Mouse (Mus musculus): Measurements from ENCODE around the gene Stx5a.
A peak's percentile ranks its signal among the peaks of the same experiment; 100 is the strongest.
"Not testable (repeated sequence)": the region's sequence is repeated elsewhere in the genome, so short reads cannot be mapped to it uniquely, and the experiment has no call there.

The Stx5a gene

GRCm38 (mm10) chr19:8716767-8717475 is 24.3 kb upstream of the Stx5a start:
- DNase-seq = no peak

DNA sequence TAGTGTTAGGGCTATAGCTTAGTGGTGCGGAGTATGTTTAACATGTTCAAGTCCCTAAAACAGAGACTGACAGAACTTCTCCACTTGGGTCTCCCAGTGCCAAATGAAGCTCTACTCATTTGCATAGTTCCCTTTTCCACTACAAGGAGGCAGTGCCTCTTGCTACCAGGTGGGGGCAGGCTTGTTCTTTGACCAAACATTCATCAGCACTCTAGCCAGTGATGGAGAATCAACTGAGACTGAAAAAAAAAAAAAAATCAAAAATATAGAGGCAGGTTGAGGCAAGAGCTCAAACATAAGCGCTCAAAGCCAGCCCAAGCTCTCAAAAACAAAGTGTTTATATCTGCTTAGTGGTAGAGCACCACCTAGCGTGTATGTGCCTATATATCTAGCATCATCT is 22.9 kb upstream of the Stx5a start:
- DNase-seq = peak; percentile 83

- peak; percentile 26 for DNase-seq
Measured at GRCm38 (mm10) chr19:8719037-8719436, 22.2 kb upstream of the Stx5a start.

DNA sequence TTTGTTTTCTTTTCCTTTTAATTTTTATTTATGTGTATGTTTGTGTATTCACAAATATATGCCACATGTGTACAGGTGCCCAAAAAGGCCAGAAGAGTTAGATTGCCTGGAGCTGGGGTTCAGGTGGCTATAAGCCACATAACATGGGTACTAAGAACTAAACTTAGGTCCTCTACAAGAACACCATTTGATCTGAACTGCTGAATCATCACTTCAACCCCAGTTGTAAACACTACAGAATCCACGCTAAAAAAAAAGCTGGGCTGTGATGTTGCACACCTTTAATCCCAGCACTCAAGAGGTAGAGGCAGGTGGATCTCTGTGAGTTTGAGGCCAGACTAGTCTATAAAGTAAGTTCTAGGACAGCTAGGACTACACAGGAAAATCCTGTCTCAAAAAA is 19.8 kb upstream of the Stx5a start:
- no peak for DNase-seq

DNA sequence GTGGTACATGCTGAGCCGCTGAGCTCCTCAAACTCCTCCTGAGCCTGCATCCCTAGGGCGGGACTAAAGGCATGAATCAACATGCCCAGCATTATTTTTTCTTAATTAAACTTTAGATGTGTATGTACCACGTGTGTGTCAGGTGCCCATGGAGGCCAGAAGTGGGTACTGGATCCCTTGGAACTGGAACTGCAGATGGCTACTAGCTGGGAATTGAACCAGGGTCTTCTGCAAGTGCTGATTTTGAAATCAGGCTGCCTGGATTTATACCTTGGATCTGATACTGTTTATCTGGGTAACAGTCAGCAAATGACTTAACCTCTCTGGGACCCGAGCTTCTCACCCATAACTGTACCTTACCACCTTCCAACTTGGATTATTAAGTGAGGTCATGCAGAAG is 19.2 kb upstream of the Stx5a start:
- peak; percentile 16 for DNase-seq

GRCm38 (mm10) chr19:8722559-8722906 is 18.7 kb upstream of the Stx5a start:
- no peak for DNase-seq

- peak; percentile 98 for DNase-seq
Measured at GRCm38 (mm10) chr19:8722907-8723573, 18.2 kb upstream of the Stx5a start, which contains the start of gene Slc3a2. Gene Slc3a2, minus strand, starts transcription at chr19:8723369.

DNA sequence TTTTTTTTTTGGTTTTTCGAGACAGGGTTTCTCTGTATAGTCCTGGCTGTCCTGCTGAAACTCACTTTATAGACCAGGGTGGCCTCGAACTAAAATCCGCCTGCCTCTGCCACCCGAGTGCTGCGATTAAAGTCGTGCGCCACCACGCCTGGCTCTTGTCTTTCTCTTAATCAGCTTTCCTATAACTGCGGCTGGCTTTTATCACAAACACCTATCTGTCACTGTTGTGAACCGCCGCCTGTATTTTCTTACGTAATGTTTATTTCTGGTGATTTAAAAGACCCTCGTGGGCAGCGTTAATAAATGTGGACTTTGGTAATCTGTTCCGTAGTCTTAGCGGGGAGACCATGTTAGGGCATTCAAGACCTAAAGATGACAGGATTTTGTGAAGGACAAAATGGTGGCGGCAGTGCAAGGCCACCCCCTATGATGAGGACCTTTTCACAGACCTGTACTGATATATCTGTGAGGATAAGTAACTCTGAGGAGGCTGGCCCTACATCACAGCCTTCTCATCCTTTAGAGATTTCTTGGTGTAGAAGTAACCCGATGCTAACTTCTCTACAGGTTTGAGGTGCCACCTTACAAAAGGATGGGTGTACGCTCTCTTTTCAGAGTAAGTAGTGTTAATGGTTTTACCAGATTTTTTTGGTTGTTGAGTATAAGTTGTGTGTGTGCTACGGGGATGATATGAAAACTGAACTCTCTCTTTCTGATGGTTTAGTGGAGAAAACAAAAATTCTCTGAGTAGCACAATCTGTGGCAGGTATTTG is 17.5 kb upstream of the Stx5a start:
- DNase-seq = peak; percentile 20

DNA sequence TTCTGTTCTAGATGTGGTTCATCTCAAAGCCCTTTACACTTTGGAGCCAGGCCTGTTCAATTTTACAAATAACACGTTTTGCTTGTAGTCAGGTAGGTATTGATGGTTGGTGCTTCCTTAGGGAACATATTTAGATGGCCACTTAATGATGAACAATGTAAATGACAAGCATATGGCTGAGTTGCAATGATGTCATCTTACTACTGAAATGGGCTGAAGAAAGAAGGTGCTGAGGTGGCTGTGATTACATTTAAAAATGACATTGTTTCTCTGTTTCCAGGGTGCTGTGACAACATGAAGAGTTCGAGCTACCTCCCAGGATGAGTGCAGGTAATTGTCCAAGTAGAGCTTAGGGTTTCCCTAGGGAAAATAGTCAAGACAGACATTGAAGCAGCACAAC is 16.8 kb upstream of the Stx5a start:
- DNase-seq = no peak

DNA sequence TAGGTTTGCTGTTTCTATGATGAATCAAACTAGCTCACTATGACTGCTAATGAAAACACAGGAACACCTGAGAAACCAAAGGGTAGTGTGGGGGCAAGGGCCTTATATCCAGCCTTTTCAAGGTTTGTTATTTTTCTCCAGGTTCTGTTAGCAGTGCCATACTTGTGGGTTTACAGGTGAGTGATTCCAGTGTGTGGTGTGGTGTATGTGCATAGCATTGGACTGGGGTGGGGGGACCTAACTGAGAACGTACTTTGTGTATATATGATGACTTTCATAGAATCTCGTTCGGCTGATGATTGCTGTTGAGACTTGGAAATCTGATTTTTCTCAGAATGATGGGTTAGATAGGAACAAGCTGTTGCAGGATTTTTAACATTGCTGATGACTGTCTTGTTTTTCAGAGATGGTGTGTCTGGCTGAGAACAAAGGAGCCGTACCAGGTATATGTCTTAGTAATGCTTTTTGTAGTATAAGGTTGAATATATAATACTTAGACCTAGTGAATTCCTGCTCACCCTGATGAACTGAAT is 16.1 kb upstream of the Stx5a start:
- no peak for DNase-seq

GRCm38 (mm10) chr19:8726609-8727390 is 14.4 kb upstream of the Stx5a start:
- DNase-seq = no peak

- no peak for DNase-seq
Measured at GRCm38 (mm10) chr19:8727495-8728114, 13.6 kb upstream of the Stx5a start.

- not testable (repeated sequence) for DNase-seq
Measured at GRCm38 (mm10) chr19:8728335-8729099, 12.7 kb upstream of the Stx5a start.

DNA sequence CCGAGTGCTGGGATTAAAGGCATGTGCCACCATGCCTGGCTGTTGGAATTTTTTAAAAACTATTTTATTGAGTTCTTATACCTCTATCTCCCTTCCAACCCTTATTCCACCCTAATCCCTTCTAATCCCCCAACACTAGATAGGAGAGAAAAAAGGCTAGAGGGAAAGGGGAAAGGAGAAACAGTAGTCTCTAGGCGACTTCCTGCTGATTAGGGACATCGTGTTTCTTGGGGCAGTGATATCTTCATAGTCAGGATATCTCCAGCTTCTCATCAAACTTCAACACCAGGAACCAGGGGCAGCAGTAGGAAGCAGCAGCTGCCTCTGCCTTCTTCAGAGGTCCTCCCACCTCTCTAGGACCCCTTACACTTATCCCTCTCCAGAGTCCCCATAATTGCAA is 6.9 kb upstream of the Stx5a start:
- no peak for DNase-seq

DNA sequence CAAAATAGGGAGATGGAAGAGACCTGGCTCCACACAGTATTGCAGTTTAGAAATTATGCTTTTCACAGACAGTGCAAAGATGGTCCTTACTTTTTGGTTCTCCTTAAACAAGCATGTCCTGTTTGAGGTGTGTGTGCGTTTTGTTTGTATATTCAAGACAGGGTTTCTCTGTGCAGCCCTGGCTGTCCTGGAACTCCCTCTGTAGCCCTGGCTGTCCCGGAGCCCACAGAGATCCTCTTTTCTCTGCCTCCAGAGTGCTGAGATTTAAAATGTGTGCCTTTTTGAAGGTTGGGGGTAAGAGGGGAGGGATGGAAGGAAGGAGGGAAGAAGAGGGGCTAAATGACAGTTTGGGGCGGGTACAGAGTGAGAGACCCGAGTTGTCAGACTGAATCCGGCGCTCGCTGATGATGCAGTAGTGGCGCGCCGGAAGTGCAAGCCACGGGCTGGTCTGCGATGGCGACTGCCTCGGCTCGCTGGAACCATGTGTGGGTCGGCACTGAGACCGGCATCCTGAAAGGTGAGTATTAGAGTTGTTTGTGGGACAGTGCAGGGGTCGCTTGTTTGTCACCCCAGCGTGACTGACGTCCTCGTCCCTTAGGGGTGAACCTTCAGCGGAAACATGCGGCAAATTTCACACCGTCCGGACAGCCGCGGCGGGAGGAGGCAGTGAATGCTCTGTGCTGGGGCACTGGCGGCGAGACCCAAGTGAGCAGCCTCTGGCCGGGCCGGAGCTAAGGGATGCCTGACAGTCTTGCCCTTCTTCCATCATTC is 5.6 kb upstream of the Stx5a start, which contains the start of gene Wdr74:
Gene Wdr74, plus strand, starts transcription at position 439 of the 771 bp plus-strand sequence.
- peak; percentile 87 for DNase-seq

DNA sequence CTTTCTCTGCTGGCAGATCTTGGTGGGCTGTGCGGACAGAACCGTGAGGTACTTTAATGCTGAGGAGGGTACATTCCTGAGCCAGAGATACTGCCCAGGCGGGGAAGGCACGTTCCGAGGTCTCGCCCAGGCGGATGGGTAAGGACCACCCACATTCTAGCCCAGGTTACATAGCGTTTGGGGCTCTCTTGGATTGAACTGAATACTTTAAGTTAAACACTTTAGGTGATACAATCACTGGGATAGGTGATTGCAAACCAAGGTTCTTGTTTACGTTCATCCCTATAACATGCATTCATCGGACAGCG is 5.1 kb upstream of the Stx5a start:
- no peak for DNase-seq

DNA sequence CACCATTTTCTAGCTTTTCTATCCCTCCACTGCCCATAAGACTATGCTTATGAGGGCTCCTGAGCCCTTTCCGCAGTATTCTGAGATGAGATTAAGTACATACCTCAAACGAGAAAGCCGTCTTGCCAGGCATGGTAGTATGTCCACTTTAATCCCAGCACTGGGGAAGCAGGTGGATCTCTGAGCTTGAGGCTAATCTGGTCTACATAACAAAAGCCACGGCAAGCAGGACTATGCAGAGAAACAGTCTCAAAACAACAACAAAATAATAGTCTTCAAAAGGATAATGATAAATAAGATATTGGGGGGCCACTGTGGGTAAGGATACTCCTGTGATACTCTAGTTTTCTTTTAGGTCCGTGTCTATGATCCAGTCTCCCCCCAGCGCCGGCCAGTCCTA is 2.3 kb upstream of the Stx5a start:
- no peak for DNase-seq

DNA sequence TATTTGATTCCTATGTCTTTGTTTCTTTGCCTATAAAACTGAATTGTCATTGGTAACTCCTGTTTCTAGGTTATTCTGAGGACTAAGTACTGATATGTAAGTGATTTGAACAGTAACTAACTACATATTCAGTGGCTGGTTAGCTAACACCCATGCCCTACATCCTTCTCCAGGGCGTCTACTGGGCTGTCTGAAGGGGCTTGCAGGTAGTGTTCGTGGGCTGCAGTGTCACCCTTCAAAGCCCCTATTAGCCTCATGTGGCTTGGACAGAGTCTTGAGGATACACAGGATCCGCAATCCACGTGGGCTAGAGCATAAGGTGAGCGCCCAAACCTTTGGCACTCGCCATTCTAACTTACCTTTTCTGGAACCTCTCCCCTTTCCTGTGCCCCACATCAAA is 1.6 kb upstream of the Stx5a start:
- no peak for DNase-seq

- no peak for DNase-seq
Measured at GRCm38 (mm10) chr19:8740603-8741002, 610 bp upstream of the Stx5a start, which contains the start of gene 1700092M07Rik. Gene 1700092M07Rik, plus strand, starts transcription at chr19:8740718.

GRCm38 (mm10) chr19:8742176-8742575 is 963 bp downstream of the Stx5a start:
- peak; percentile 35 for DNase-seq

- no peak for DNase-seq
Measured at GRCm38 (mm10) chr19:8745382-8745781, 4.2 kb downstream of the Stx5a start.
